Mouse (Mus musculus): Measurements from ENCODE around the gene Zfp385b. TPM values are rescaled to one million over a fixed set of nuclear protein-coding genes. Genes with fewer than 3 reads are reported as not detected.

The Zfp385b gene
- polyA plus RNA-seq, 1 experiment from 2014 or later = 14.6 TPM

- ATAC-seq (ENCODE audit: low FRiP score) = no peak
- no peak overlapping the region for H3K27ac ChIP-seq (replicated peaks)
- H3K4me1 ChIP-seq = 0 out of 2 replicates have a peak, but pooled peaks cover 2% of the 10 kb centered on the region
- H3K36me3 ChIP-seq = no peaks in the 10 kb centered on the region
- 70% methylated on average over 7 of the region's 7 CpGs for WGBS
- no peaks in the 10 kb centered on the region for H3K27me3 ChIP-seq (replicated peaks)
- no peak overlapping the region for H3K4me3 ChIP-seq (replicated peaks)
- H3K4me2 ChIP-seq = no peak overlapping the region
- H3K9me3 ChIP-seq (replicated peaks) = no peaks in the 10 kb centered on the region
- no peak overlapping the region for H3K9ac ChIP-seq (replicated peaks)
Measured at GRCm38 (mm10) chr2:77781390-77781789, 38.0 kb downstream of the Zfp385b start.

- no peak overlapping the region for H3K4me3 ChIP-seq (replicated peaks)
- H3K9me3 ChIP-seq (replicated peaks) = no peaks in the 10 kb centered on the region
- H3K4me2 ChIP-seq = peak overlapping the region; percentile 30
- H3K9ac ChIP-seq (replicated peaks) = no peak overlapping the region
- H3K27ac ChIP-seq (replicated peaks) = no peak overlapping the region
- 32% methylated on average over 6 of the region's 6 CpGs for WGBS
- H3K36me3 ChIP-seq = no peaks in the 10 kb centered on the region
- ATAC-seq (ENCODE audit: low FRiP score) = no peak
- 0 out of 2 replicates have a peak, but pooled peaks cover 2% of the 10 kb centered on the region for H3K4me1 ChIP-seq
- H3K27me3 ChIP-seq (replicated peaks) = no peaks in the 10 kb centered on the region
Measured at GRCm38 (mm10) chr2:77777781-77778180, 41.7 kb downstream of the Zfp385b start.

- Histone ChIP-seq H3K4me2 (no peak overlapping the region), H3K27ac (replicated peaks) (no peak overlapping the region), H3K27me3 (replicated peaks) (no peaks in the 10 kb centered on the region), H3K9me3 (replicated peaks) (no peaks in the 10 kb centered on the region), H3K4me3 (replicated peaks) (no peak overlapping the region), H3K9ac (replicated peaks) (no peak overlapping the region), H3K4me1 (0 out of 2 replicates have a peak, but pooled peaks cover 2% of the 10 kb centered on the region), H3K36me3 (no peaks in the 10 kb centered on the region)
- ATAC-seq (ENCODE audit: low FRiP score) = no peak
- 66% methylated on average over 10 of the region's 10 CpGs for WGBS
Measured at GRCm38 (mm10) chr2:77777047-77777686, 42.3 kb downstream of the Zfp385b start.

GRCm38 (mm10) chr2:77775247-77775880, 44.1 kb downstream of the Zfp385b start:
- no peaks in the 10 kb centered on the region for H3K27me3 ChIP-seq (replicated peaks)
- H3K27ac ChIP-seq (replicated peaks) = no peak overlapping the region
- no peaks in the 10 kb centered on the region for H3K36me3 ChIP-seq
- no peaks in the 10 kb centered on the region for H3K9me3 ChIP-seq (replicated peaks)
- ATAC-seq (ENCODE audit: low FRiP score) = no peak
- H3K4me2 ChIP-seq = no peak overlapping the region
- 81% methylated on average over 15 of the region's 15 CpGs for WGBS
- no peak overlapping the region for H3K9ac ChIP-seq (replicated peaks)
- H3K4me3 ChIP-seq (replicated peaks) = no peak overlapping the region
- 0 out of 2 replicates have a peak, but pooled peaks cover 2% of the 10 kb centered on the region for H3K4me1 ChIP-seq

GRCm38 (mm10) chr2:77770056-77770697, 49.3 kb downstream of the Zfp385b start:
- Histone ChIP-seq H3K9me3 (replicated peaks) (no peaks in the 10 kb centered on the region), H3K4me2 (no peak overlapping the region), H3K27me3 (replicated peaks) (no peaks in the 10 kb centered on the region), H3K9ac (replicated peaks) (no peak overlapping the region), H3K4me1 (peaks cover 5% of the 10 kb centered on the region), H3K36me3 (no peaks in the 10 kb centered on the region), H3K27ac (replicated peaks) (no peak overlapping the region), H3K4me3 (replicated peaks) (no peak overlapping the region)
- 48% methylated on average over 8 of the region's 8 CpGs for WGBS
- no peak for ATAC-seq (ENCODE audit: low FRiP score)

GRCm38 (mm10) chr2:77768321-77768886, 51.0 kb downstream of the Zfp385b start:
- ATAC-seq (ENCODE audit: low FRiP score) = no peak

GRCm38 (mm10) chr2:77761967-77762366, 57.5 kb downstream of the Zfp385b start:
- Histone ChIP-seq H3K9me3 (replicated peaks) (no peaks in the 10 kb centered on the region), H3K4me3 (replicated peaks) (no peak overlapping the region), H3K36me3 (no peaks in the 10 kb centered on the region), H3K27ac (replicated peaks) (no peak overlapping the region), H3K4me2 (no peak overlapping the region), H3K4me1 (no peaks in the 10 kb centered on the region), H3K9ac (replicated peaks) (no peak overlapping the region), H3K27me3 (replicated peaks) (no peaks in the 10 kb centered on the region)
- ATAC-seq (ENCODE audit: low FRiP score) = no peak
- 90% methylated on average over 8 of the region's 8 CpGs for WGBS

More at GRCm38 (mm10) chr2:77768321-77768886, 51.0 kb downstream of the Zfp385b start:
- no peak overlapping the region for H3K4me3 ChIP-seq (replicated peaks)
- WGBS = 52% methylated on average over 17 of the region's 17 CpGs
- H3K36me3 ChIP-seq = no peaks in the 10 kb centered on the region
- no peaks in the 10 kb centered on the region for H3K9me3 ChIP-seq (replicated peaks)
- peaks cover 5% of the 10 kb centered on the region for H3K4me1 ChIP-seq
- 0 out of 2 replicates have a peak overlapping the region, but pooled peaks have one; percentile 2 for H3K4me2 ChIP-seq
- H3K27me3 ChIP-seq (replicated peaks) = no peaks in the 10 kb centered on the region
- no peak overlapping the region for H3K27ac ChIP-seq (replicated peaks)
- no peak overlapping the region for H3K9ac ChIP-seq (replicated peaks)

- no peak for ATAC-seq (ENCODE audit: low FRiP score)
- Histone ChIP-seq H3K36me3 (no peaks in the 10 kb centered on the region), H3K4me1 (no peaks in the 10 kb centered on the region), H3K27me3 (replicated peaks) (no peaks in the 10 kb centered on the region), H3K9me3 (replicated peaks) (no peaks in the 10 kb centered on the region), H3K27ac (replicated peaks) (no peak overlapping the region), H3K4me2 (no peak overlapping the region), H3K9ac (replicated peaks) (no peak overlapping the region), H3K4me3 (replicated peaks) (no peak overlapping the region)
- WGBS = 73% methylated on average over 15 of the region's 15 CpGs
Measured at GRCm38 (mm10) chr2:77758403-77759071, 60.9 kb downstream of the Zfp385b start.

- H3K9me3 ChIP-seq (replicated peaks) = no peaks in the 10 kb centered on the region
- no peak overlapping the region for H3K4me3 ChIP-seq (replicated peaks)
- ATAC-seq (ENCODE audit: low FRiP score) = no peak
- H3K4me2 ChIP-seq = no peak overlapping the region
- WGBS = 53% methylated on average over 4 of the region's 4 CpGs
- no peaks in the 10 kb centered on the region for H3K4me1 ChIP-seq
- no peaks in the 10 kb centered on the region for H3K27me3 ChIP-seq (replicated peaks)
- H3K9ac ChIP-seq (replicated peaks) = no peak overlapping the region
- no peak overlapping the region for H3K27ac ChIP-seq (replicated peaks)
- no peaks in the 10 kb centered on the region for H3K36me3 ChIP-seq
Measured at GRCm38 (mm10) chr2:77752491-77752890, 66.9 kb downstream of the Zfp385b start.

- ATAC-seq (ENCODE audit: low FRiP score) = no peak
- Histone ChIP-seq H3K4me3 (replicated peaks) (no peak overlapping the region), H3K27ac (replicated peaks) (no peak overlapping the region), H3K27me3 (replicated peaks) (no peaks in the 10 kb centered on the region), H3K36me3 (no peaks in the 10 kb centered on the region), H3K4me2 (no peak overlapping the region), H3K9me3 (replicated peaks) (no peaks in the 10 kb centered on the region), H3K4me1 (no peaks in the 10 kb centered on the region), H3K9ac (replicated peaks) (no peak overlapping the region)
- WGBS = 68% methylated on average over 3 of the region's 3 CpGs
Measured at GRCm38 (mm10) chr2:77749631-77750030, 69.8 kb downstream of the Zfp385b start.

- Histone ChIP-seq H3K4me1 (no peaks in the 10 kb centered on the region), H3K36me3 (no peaks in the 10 kb centered on the region), H3K4me2 (no peak overlapping the region), H3K27ac (replicated peaks) (no peak overlapping the region), H3K4me3 (replicated peaks) (no peak overlapping the region), H3K9ac (replicated peaks) (no peak overlapping the region), H3K27me3 (replicated peaks) (no peaks in the 10 kb centered on the region), H3K9me3 (replicated peaks) (no peaks in the 10 kb centered on the region)
- ATAC-seq (ENCODE audit: low FRiP score) = no peak
- 79% methylated on average over 5 of the region's 5 CpGs for WGBS
Measured at GRCm38 (mm10) chr2:77746417-77746816, 73.0 kb downstream of the Zfp385b start.
